Mouse (Mus musculus) cerebellum, postnatal 4 days (tissue): Measurements from ENCODE around the gene Ubb.
A peak's percentile ranks its signal among the peaks of the same experiment; 100 is the strongest.

Experiments
- DNase-seq, 2 experiments: peaks; one replicate each; pipeline ENCODE4 v3.0.0; 2022; ENCODE audit warnings: low spot score in 2 of 2, mixed read lengths in 1 of 2

The Ubb gene

DNA sequence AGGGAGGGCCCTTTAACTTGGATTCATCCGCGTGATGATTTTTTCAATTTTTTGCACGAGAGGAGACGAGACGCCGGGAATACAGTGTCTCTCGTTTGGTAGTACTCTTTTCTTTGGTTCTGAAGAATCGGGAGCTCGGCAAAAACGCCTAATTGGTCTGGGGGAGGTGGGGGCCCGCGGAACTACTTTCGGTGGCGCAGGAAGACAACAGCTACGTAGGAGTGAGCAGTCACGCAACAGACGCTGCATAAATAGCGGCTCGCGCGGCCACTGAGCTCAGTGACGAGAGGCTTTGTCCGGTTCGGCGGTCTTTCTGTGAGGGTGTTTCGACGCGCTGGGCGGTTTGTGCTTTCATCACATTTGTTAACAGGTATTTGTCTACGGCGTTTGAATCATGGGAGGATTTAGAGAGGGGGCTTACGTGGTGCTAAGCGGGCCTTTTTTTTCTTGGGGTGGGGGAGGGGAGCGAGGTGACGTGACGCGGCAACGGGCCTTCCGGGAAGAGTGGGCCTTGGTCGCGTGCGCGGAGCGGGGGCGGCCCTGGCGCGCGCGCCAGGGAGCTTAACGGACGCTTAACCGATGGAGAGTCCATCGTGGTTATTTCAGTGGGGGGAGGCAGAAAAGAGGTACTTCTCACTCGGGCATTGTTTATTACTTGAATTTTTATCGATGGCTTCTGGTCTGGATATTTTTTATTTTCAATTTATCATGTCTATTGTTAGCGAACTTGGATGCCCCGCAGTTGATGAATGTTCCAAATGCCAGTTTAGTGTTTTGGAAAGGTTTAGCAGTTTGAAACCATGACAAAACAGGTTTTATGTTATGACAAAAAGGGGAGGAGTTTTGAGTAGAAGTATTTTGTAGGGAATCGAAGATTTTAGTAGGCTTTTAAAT lies 502 bp downstream of the Ubb start:
- peak; percentile 86 to 92 for DNase-seq

DNA sequence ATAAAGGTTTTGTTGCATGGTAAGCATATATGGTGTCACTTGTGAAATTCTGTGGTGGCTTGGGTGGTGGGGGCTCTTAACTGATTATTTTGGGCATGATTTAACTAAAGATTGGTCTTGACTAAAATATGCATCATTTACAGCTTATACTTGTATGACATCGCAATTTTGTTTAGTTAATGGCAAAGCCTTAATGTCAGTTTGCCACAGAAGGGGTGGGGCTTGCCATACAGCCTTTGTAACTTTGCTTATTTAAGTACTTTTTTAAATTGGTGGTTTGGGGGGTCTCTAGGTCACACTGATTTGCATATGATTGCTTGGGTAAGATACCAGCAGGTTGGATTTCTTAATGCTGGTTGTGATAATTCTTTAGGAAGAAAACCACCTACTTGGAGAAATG lies 2.2 kb downstream of the Ubb start:
- DNase-seq = no peak

DNA sequence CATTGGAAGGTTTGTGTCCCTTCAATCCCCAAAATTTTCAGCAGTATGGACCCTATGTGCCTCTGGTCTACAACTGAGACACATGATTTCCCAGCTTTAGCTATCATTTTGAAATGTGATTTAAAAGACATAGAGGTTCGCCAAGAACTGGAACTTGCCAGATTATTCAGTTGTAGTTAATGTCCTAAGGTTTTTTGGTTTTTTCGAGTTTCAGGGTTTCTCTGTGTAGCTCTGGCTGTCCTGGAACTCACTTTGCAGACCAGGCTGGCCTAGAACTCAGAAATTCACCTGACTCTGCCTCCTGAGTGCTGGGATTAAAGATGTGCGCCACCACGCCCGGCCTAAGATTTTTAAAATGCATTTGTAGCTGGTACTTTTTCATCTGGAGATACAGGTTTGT lies 2.7 kb downstream of the Ubb start:
- no peak for DNase-seq

- no peak for DNase-seq
These were observed 3.3 kb downstream of the Ubb start for GRCm38 (mm10) chr11:62554163-62554855.

- DNase-seq = no peak
These were observed 4.1 kb downstream of the Ubb start for GRCm38 (mm10) chr11:62554934-62555517.

DNA sequence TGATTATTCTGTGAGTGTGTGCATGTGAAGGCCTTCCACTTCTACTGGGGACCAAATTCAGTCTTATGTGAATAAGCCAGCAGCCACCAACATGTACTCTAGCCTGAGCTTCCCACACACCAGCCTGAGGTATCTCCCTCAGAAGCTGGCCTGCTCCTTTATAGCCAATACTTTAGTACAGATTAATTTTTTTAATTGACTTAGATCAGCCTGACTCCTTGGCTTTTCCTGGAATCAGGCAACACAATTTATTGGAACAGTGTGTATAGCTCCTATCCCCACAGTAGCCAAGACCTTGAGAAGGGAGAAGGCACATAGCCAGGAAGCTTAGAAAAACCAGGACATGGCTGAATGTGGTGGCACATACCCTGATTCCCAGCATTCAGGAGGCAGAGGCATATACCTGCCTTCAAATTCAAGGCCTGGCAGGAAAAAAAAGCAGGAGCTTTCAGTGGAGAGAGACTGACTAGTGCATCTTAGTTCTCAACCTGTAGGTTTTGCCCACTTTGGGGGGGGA lies 5.0 kb downstream of the Ubb start:
- DNase-seq = no peak

GRCm38 (mm10) chr11:62557205-62557604 lies 6.2 kb downstream of the Ubb start:
- DNase-seq = no peak

DNA sequence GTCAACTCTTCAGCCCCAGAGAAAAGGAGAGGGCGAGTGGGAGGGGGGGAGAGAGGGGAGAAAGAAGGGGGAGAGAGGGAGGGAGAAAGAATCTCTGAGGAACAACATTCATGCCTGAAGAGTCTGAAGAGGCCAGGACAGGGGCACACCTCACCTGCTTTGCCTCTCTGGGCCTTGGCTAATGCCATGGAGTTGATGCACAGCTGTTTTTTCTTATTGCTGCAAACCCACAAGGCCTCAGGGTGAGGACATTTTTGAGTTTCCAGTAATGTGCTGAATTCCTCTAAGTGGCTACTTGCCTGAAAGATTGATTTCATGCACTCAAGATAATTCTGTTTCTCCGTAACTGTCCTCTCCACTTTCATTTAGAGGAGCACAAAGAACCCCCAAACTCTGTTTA lies 7.2 kb downstream of the Ubb start:
- DNase-seq = no peak

GRCm38 (mm10) chr11:62558961-62559646 lies 8.1 kb downstream of the Ubb start:
- no peak for DNase-seq

GRCm38 (mm10) chr11:62560463-62561016 lies 9.6 kb downstream of the Ubb start:
- no peak for DNase-seq

GRCm38 (mm10) chr11:62563590-62563989 lies 12.6 kb downstream of the Ubb start:
- DNase-seq = no peak

- DNase-seq = no peak
These were observed 14.8 kb downstream of the Ubb start for GRCm38 (mm10) chr11:62565747-62566146.

GRCm38 (mm10) chr11:62566211-62566610 lies 15.2 kb downstream of the Ubb start:
- no peak for DNase-seq

- no peak for DNase-seq
These were observed 17.3 kb downstream of the Ubb start for GRCm38 (mm10) chr11:62568300-62568699.

- DNase-seq = no peak
These were observed 23.2 kb downstream of the Ubb start, which contains the start of gene Trpv2 for GRCm38 (mm10) chr11:62573959-62574702. Trpv2 (plus strand) TSS chr11:62574486.

DNA sequence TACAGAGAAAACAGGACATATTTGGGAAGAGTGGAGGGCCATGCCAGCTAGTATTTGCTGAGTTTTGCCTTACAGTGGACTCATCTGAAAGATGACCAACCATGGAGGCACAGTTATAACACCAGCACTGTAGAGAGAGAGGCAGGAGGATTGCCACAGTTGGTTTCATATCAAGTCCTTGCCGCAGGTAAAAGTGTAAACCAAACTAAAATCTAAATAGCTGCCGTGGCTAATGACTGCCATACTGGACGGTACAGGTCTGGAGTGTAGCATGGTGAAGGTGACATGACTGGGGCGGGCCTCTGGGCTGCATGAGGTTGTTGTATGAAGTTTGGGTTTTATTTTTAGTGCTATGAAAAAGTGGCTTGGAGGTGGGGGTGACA lies 23.7 kb downstream of the Ubb start:
- no peak for DNase-seq

DNA sequence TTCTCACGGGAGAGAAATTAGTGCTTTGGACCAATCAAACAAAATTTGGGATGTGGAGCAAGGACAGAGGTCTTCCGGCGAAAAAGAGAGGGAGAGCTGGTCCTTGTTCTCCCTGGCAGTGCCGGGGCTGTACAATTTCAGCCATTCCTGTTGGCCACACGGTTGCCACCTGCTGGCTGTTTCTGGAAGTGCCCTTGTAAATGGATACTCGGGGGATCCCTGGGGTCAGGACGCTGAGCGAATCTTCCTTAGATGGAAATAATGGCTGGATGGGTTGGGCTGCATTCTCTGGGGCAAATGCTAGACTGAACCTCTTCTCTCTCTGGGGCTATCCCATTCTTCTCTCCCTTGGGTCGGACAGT lies 24.3 kb downstream of the Ubb start:
- peak; percentile 88 to 94 for DNase-seq

DNA sequence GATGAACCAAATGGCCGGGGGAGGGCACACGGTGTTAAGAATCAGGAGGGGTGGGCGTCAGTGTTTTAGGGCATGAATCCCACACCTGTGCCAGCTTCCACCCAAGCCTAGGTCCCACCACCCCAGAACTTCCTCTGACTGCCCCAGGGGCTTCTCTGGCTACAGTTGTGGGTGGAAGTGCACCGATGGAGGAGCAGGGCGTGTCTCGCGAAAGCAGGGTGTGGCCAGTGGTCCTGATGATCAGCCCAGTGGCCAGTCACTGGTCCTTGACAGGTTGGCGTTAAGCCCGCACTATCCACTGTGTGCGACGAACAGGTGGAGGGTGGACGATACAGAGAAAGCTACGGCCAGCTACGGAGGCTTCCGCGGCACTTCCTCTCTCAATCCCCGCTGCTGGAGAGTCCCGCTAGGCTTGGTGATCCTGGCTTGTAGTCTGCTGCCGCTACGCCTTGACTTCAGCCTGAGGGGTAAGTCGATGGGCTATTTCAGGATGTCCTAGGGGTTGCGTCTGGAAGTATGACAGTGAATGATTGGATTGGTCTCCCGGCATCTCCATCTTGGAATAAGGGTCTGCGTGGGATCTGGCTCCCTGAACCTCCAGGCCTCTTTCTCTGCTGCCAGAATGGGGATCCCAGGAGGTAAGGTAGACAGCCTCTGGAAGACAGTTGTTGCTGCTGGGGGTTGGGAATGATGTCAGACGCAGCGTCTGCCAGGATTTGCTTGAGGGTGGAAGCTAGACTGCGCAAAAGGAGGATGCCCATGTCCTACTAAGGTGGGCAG lies 24.9 kb downstream of the Ubb start:
- peak in 1 of 2 experiments; percentile 51 for DNase-seq

DNA sequence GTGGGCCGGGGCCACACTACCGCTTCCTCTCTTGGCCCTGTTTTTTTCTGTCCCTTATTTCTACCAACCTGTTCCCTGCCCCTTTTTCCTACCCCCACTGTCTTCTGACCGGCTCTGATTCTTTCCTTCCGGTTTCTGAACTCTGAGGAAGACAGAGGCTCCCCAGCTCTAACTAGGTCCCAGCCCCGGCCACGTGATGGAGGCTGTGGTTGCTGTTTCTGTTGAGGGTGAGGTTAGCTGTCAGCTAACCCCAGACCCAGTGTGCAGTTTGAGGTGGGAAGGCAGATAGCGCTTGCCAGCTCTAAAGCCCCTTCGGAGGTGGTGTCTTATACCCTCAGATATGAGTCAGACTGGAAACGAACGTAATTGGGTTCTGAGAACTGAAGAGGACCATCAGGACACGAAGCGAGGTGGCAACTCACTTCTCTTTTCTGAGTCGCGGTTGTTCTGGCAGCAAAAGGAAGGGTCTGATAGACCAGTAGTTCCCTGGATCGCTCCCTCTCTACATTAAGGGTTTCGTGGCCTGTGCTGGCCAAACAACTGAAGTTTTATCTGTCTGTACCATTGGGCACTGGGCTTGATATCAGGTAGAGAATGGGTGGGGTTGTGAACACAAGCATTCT lies 25.7 kb downstream of the Ubb start:
- no peak for DNase-seq

GRCm38 (mm10) chr11:62583031-62583430 lies 32.1 kb downstream of the Ubb start:
- no peak for DNase-seq
